Mouse (Mus musculus) brain, adult 2 months (tissue): ENCODE results near the gene Med12l.
"Not testable (repeated sequence)": the region's sequence is repeated elsewhere in the genome, so short reads cannot be mapped to it uniquely, and the experiment has no call there.

Source experiments
- DNase-seq: peaks from one replicate; pipeline ENCODE4 v3.0.0; 2011; ENCODE audit warnings: low read depth, low spot score

Med12l gene

GRCm38 (mm10) chr3:59022251-59022650 is 16.6 kb downstream of the Med12l start:
- DNase-seq = no peak

- DNase-seq = no peak
These were observed 17.3 kb downstream of the Med12l start for GRCm38 (mm10) chr3:59022971-59023370.

DNA sequence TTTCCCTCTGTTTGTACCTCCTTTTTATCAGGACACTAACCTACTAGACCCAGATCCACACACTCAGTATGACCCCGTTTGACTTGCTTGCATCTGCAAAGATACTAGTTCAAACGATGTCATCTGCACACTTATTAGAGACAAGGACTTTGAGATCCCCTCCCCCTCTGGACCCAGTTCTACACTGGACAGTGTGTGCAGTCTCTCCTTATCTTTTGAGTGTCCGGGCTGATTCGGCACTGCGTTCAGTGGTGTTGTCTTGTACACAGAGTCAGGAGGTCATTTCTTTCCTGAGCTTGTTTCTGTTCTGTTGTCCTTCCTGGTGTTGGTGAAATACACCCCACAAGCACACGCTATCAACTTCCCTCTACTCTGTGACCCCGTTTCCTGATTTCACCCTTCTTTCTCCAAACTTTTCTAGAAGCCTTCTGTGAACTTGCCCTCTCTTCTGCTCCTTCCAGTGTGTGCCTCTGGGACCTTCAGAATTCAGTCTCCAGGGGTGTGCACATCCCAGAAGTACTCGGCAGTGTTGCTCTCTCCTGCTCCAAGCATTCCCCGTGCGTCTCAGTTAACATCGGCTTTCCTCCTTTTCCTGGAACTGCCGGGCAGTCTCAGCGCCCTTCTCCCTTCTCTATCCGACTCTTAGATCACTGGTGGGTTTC is 19.0 kb downstream of the Med12l start:
- no peak for DNase-seq

GRCm38 (mm10) chr3:59025193-59025535 is 19.5 kb downstream of the Med12l start:
- DNase-seq = no peak

DNA sequence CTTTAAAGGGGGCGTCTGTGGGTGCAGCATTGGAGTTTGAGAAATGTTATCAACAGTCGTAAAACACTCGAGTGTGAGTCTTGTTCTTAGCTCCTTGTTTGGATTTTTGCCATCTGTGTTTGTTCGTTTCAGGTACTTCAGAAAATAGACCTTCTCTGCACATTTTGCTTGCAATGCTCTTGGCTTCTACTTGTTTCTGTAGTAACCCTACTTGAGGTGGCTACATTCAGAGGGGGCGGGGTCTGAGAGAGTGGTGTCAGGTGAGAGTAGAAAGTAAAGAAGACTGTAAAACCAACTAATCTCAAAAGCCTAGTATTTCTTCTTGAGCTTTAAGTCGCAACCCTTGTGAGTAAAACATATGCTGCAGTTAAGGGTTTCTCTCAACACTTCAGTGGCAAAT is 23.1 kb downstream of the Med12l start:
- no peak for DNase-seq

- no peak for DNase-seq
These were observed 25.4 kb downstream of the Med12l start for GRCm38 (mm10) chr3:59030986-59031385.

DNA sequence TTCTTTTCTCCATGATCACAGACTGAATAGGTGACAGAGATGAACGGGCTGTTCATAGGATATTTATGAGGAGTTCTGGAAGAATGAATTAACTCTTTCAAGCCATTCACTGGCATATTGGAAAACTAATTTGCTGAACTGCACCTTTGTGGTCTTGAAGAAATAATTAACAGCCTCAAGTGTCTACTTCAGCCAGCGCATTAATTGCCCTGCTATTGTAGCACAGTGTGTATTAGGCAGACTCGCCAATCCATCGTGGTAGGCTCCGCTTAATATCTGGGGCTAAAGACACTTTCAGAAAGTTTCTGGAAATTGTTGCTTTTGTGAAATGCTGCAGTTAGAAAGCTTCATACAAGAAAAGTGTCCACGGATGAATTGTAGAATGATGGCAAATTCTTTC is 35.9 kb downstream of the Med12l start:
- DNase-seq = no peak

- DNase-seq = no peak
These were observed 49.4 kb downstream of the Med12l start for GRCm38 (mm10) chr3:59054834-59055535.

GRCm38 (mm10) chr3:59059022-59059541 is 53.5 kb downstream of the Med12l start:
- DNase-seq = peak; percentile 94

DNA sequence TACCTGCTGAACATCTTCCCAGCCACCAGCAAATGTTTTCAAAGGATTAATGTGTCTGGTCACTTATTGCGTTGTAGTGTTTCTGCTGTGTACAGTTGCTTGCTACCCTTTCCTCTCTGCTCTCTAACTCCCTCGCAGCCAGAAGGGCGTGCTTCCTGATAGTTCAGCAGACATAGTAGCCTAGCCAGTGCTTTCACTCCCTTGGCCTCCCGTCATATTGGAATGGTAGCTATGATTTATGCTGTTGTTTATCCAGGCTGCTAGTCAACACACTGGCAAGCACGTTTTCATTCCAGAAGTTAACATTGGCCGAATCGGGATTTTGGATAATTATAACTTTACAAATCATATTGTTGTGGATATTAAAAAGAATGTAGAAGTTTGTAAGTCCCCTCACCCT is 54.5 kb downstream of the Med12l start:
- DNase-seq = no peak

- DNase-seq = no peak
These were observed 56.5 kb downstream of the Med12l start for GRCm38 (mm10) chr3:59062141-59062540.

DNA sequence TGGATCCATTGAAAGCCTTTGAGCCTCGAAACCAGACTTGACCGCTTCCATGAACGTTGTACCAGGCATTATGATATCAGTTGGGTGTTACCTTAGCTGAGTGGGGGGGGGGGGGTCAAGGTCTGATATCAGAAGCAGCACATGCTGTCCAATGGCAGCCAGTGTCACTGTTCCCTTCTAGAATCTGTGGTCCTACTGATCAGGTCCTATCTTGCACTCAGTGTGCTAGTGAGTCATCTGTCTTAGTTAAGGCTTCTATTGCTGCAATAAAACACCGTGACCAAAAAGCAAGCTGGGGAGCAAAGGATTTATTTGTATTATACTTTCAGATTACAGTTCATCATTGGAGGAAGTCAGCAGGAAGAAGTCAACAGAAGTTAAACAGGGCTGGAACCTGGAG is 57.8 kb downstream of the Med12l start:
- no peak for DNase-seq

DNA sequence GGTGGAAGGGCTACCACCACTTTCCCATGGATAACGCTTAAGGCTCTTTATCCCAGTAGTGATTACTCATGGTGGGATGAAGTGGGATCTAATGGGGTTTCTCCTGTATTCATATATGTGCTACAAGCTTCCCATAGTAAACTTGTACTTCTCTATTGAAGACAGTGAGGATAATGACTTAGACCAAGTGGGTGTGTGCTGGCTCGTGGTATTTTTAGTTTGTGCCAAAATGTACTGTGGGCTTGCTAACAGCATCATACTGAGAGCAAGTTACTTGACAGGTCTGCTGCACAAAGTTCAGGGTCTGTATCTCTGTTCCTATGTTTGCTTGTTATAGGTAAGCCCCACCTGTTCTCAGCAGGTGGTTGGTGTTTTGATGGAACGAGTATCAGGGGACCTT is 60.3 kb downstream of the Med12l start:
- peak; percentile 47 for DNase-seq

DNA sequence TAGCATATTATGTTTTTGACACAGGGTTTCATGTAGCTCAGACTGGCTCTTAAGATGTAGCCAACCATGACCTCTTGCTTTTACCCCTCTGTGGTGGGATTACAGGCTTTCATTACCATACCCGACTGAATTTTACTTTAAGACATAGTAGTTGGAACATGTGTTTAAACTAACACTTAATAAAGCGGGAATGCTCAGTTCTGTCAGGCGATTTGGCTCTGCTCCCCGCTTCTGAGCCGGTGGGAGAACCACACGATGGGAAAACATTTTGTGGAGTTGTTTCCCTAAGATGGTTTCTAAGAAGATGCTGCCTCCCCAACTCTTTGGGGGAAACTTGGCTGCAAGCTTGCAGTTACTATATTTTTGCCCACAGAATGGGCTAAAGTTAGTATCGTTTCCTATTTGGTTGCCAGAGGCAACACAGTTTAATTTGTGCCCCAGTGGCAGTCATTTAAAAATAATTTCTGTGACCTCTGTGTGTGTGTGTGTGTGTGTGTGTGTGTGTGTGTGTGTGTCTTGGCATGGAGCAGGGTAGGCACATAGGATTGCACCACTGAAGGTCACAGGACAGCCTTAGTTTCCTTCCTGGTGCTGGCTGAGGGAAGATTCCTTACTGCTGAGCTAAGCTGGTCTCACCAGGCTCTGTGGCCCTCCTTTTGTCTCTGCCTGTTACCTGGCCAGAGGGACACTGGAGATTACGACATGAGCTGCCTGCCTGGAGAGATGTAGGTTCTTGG is 61.1 kb downstream of the Med12l start:
- peak; percentile 54 for DNase-seq

DNA sequence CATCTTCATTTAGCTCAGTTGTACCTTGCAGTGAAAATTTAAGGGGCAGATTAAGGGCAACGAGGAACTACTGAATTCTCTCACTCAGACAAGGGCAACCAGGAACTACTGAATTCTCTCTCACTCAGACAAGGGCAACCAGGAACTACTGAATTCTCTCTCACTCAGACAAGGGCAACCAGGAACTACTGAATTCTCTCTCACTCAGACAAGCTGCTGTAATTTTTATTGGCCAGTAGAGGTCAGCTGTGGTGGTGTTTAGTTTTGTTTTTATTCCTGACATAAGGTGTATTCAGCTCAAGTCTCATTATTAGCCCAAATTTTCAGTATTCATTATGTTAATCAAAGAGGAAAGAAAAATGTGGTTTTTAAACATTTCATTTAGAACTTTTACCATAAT is 63.4 kb downstream of the Med12l start:
- DNase-seq = not testable (repeated sequence)

GRCm38 (mm10) chr3:59077278-59077677 is 71.7 kb downstream of the Med12l start:
- DNase-seq = peak; percentile 26

- no peak for DNase-seq
These were observed 73.0 kb downstream of the Med12l start for GRCm38 (mm10) chr3:59078585-59078984.

DNA sequence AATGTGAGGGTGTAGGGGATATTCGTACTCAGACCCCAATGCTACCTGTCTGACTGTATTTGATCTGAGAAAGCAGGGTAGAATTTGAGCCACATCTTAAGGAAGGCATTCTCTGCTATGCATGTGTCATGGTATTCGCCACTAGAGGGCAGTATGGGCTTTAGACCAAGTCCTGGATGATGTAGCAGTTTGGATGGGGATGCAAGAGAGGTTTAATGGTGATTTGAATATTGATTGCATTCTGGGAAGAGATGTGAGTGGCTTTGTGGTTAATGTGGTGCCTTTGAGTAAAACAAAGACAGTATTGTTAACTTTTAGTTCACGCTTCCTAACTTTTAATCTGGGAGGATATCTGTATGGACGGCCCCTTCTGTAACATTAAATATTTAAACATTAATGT is 73.7 kb downstream of the Med12l start:
- peak; percentile 88 for DNase-seq

DNA sequence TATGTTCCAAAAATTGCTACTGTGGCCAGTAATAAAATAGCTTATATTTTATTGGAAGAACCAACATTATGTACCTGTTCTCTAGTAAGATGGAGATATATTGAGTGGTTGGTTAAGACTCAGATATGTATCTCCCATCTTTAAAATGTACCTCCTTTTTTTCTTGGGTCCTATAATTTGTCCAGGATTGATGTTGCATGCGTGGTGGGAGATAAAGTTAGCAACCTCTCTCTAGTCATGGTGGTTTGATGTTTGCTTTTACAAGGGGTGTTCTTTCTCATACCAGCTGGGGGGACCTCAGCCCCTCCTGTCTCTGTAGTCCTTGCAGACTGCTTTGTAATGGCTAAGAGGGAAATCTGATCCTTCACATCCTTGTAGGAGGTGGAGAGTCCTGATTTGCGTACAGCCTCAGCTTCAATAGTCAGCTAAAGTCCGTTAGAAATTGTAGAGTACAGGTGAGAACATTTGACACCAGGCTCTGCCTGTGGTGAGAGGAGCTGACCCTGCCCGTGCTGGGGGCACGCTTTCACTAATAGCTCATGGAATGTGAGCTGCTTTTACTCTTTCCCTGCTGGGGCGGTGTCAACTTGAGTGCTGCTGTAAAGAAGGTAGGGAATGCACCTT is 74.8 kb downstream of the Med12l start:
- DNase-seq = no peak

- DNase-seq = peak; percentile 31
These were observed 75.3 kb downstream of the Med12l start for GRCm38 (mm10) chr3:59080919-59081318.

- no peak for DNase-seq
These were observed 87.1 kb downstream of the Med12l start for GRCm38 (mm10) chr3:59092702-59093101.

GRCm38 (mm10) chr3:59097421-59097820 is 91.8 kb downstream of the Med12l start:
- no peak for DNase-seq
